Mouse (Mus musculus) 3134 (cell line): ENCODE data around the gene Tomm22.

Source experiments
- DNase-seq: peaks from one replicate; pipeline ENCODE4 v3.0.0-alpha.2; 2011; ENCODE audit warnings: low spot score; ENCODE audit not compliant: insufficient read length; ENCODE audit errors: extremely low read depth

Gene Tomm22

GRCm38 (mm10) chr15:79685141-79685641 is 14.5 kb downstream of the Tomm22 start:
- no peak for DNase-seq

- no peak for DNase-seq
Observed at GRCm38 (mm10) chr15:79686046-79686869, 15.6 kb downstream of the Tomm22 start.

- no peak for DNase-seq
Observed at GRCm38 (mm10) chr15:79687175-79687574, 16.5 kb downstream of the Tomm22 start.

GRCm38 (mm10) chr15:79687646-79688267 is 17.1 kb downstream of the Tomm22 start, which contains the start of gene Josd1:
Gene Josd1 (minus strand): TSS chr15:79687919.
- peak; percentile 99 for DNase-seq

- DNase-seq: no peak
Observed at GRCm38 (mm10) chr15:79688268-79688956, 17.8 kb downstream of the Tomm22 start.

- DNase-seq: no peak
Observed at GRCm38 (mm10) chr15:79689662-79690425, 19.2 kb downstream of the Tomm22 start.

GRCm38 (mm10) chr15:79690426-79691022 is 19.9 kb downstream of the Tomm22 start, which contains the start of gene Gtpbp1:
Gene Gtpbp1 (plus strand): TSS chr15:79690845.
- DNase-seq: peak; percentile 92

GRCm38 (mm10) chr15:79691023-79691508 is 20.4 kb downstream of the Tomm22 start:
- DNase-seq: no peak

- no peak for DNase-seq
Observed at GRCm38 (mm10) chr15:79692334-79692733, 21.7 kb downstream of the Tomm22 start.

GRCm38 (mm10) chr15:79693740-79694139 is 23.1 kb downstream of the Tomm22 start:
- DNase-seq: no peak

GRCm38 (mm10) chr15:79694512-79694911 is 23.9 kb downstream of the Tomm22 start:
- DNase-seq: no peak

GRCm38 (mm10) chr15:79695516-79695915 is 24.9 kb downstream of the Tomm22 start:
- no peak for DNase-seq

GRCm38 (mm10) chr15:79696508-79696907 is 25.8 kb downstream of the Tomm22 start:
- DNase-seq: no peak

GRCm38 (mm10) chr15:79697011-79697410 is 26.4 kb downstream of the Tomm22 start:
- DNase-seq: no peak

- no peak for DNase-seq
Observed at GRCm38 (mm10) chr15:79697558-79698187, 27.0 kb downstream of the Tomm22 start.

GRCm38 (mm10) chr15:79706603-79707214 is 36.0 kb downstream of the Tomm22 start:
- DNase-seq: no peak

- no peak for DNase-seq
Observed at GRCm38 (mm10) chr15:79708229-79708822, 37.7 kb downstream of the Tomm22 start.

- DNase-seq: no peak
Observed at GRCm38 (mm10) chr15:79715646-79716045, 45.0 kb downstream of the Tomm22 start.

- DNase-seq: no peak
Observed at GRCm38 (mm10) chr15:79716710-79717109, 46.0 kb downstream of the Tomm22 start.
